Mouse (Mus musculus): ENCODE results near the gene BC030499. TPM values are rescaled to one million over a fixed set of nuclear protein-coding genes. Genes with fewer than 3 reads are reported as not detected.

The BC030499 gene
- 0.20 TPM for polyA plus RNA-seq (2014; fragmentation: Illumina TruSeq; extraction: RNeasy Lipid Tissue Mini Kit (QIAGEN cat#74804))

GRCm38 (mm10) chr11:78290654-78291053 is at the start of gene BC030499:
Gene BC030499 (plus strand): TSS chr11:78290841.

GRCm38 (mm10) chr11:78245627-78246317 is 44.9 kb upstream of the BC030499 start, which contains the start of the genes Sdf2 and Supt6:
Gene Sdf2 (plus strand): TSS chr11:78245746.
Gene Supt6 (minus strand): TSS chr11:78245987.

GRCm38 (mm10) chr11:78261380-78262352 is 29.0 kb upstream of the BC030499 start, which contains the start of gene 2610507B11Rik:
Gene 2610507B11Rik (plus strand): TSS chr11:78261752.

GRCm38 (mm10) chr11:78301357-78302084 is 10.9 kb downstream of the BC030499 start, which contains the start of gene Spag5:
Gene Spag5 (plus strand): TSS chr11:78301529.

GRCm38 (mm10) chr11:78322860-78323259 is 32.2 kb downstream of the BC030499 start, which contains the start of gene Aldoc:
Gene Aldoc (plus strand): TSS chr11:78322968.

GRCm38 (mm10) chr11:78327634-78328511 is 37.2 kb downstream of the BC030499 start, which contains the start of gene Pigs:
Gene Pigs (plus strand): TSS chr11:78328415.

GRCm38 (mm10) chr11:78343381-78344327 is 53.0 kb downstream of the BC030499 start, which contains the start of gene Unc119:
Gene Unc119 (plus strand): TSS chr11:78343482.

Other genes starting within 250 kb of the BC030499 start
- 5.4 TPM for gene Eral1, start 210.5 kb upstream of the BC030499 start, polyA plus RNA-seq (2014; fragmentation: Illumina TruSeq; extraction: RNeasy Lipid Tissue Mini Kit (QIAGEN cat#74804))
- gene Fam222b, start 196.2 kb upstream of the BC030499 start, polyA plus RNA-seq (2014; fragmentation: Illumina TruSeq; extraction: RNeasy Lipid Tissue Mini Kit (QIAGEN cat#74804)) = 16.9 TPM
- gene Traf4, start 125.3 kb upstream of the BC030499 start, polyA plus RNA-seq (2014; fragmentation: Illumina TruSeq; extraction: RNeasy Lipid Tissue Mini Kit (QIAGEN cat#74804)) = 1.7 TPM
- 3.7 TPM for gene Nek8, start 114.2 kb upstream of the BC030499 start, polyA plus RNA-seq (2014; fragmentation: Illumina TruSeq; extraction: RNeasy Lipid Tissue Mini Kit (QIAGEN cat#74804))
- gene Tlcd1, start 114.1 kb upstream of the BC030499 start, polyA plus RNA-seq (2014; fragmentation: Illumina TruSeq; extraction: RNeasy Lipid Tissue Mini Kit (QIAGEN cat#74804)) = 17.7 TPM
- 1,489 TPM for gene Rpl23a, start 107.3 kb upstream of the BC030499 start, polyA plus RNA-seq (2014; fragmentation: Illumina TruSeq; extraction: RNeasy Lipid Tissue Mini Kit (QIAGEN cat#74804))
- 11.2 TPM for gene Rab34, start 102.4 kb upstream of the BC030499 start, polyA plus RNA-seq (2014; fragmentation: Illumina TruSeq; extraction: RNeasy Lipid Tissue Mini Kit (QIAGEN cat#74804))
- 5.0 TPM for gene Proca1, start 97.4 kb upstream of the BC030499 start, polyA plus RNA-seq (2014; fragmentation: Illumina TruSeq; extraction: RNeasy Lipid Tissue Mini Kit (QIAGEN cat#74804))
- 20.8 TPM for gene Sdf2, start 45.1 kb upstream of the BC030499 start, polyA plus RNA-seq (2014; fragmentation: Illumina TruSeq; extraction: RNeasy Lipid Tissue Mini Kit (QIAGEN cat#74804))
- gene Supt6, start 44.9 kb upstream of the BC030499 start, polyA plus RNA-seq (2014; fragmentation: Illumina TruSeq; extraction: RNeasy Lipid Tissue Mini Kit (QIAGEN cat#74804)) = 25.1 TPM
- gene 2610507B11Rik, start 29.1 kb upstream of the BC030499 start, polyA plus RNA-seq (2014; fragmentation: Illumina TruSeq; extraction: RNeasy Lipid Tissue Mini Kit (QIAGEN cat#74804)) = 44.9 TPM
- 5.2 TPM for gene Spag5, start 10.7 kb downstream of the BC030499 start, polyA plus RNA-seq (2014; fragmentation: Illumina TruSeq; extraction: RNeasy Lipid Tissue Mini Kit (QIAGEN cat#74804))
- 16.9 TPM for gene Aldoc, start 32.1 kb downstream of the BC030499 start, polyA plus RNA-seq (2014; fragmentation: Illumina TruSeq; extraction: RNeasy Lipid Tissue Mini Kit (QIAGEN cat#74804))
- gene Pigs, start 37.6 kb downstream of the BC030499 start, polyA plus RNA-seq (2014; fragmentation: Illumina TruSeq; extraction: RNeasy Lipid Tissue Mini Kit (QIAGEN cat#74804)) = 3.0 TPM
- 6.0 TPM for gene Unc119, start 52.6 kb downstream of the BC030499 start, polyA plus RNA-seq (2014; fragmentation: Illumina TruSeq; extraction: RNeasy Lipid Tissue Mini Kit (QIAGEN cat#74804))
- gene Foxn1, start 95.7 kb downstream of the BC030499 start, polyA plus RNA-seq (2014; fragmentation: Illumina TruSeq; extraction: RNeasy Lipid Tissue Mini Kit (QIAGEN cat#74804)) = not detected
- gene Slc13a2, start 131.4 kb downstream of the BC030499 start, polyA plus RNA-seq (2014; fragmentation: Illumina TruSeq; extraction: RNeasy Lipid Tissue Mini Kit (QIAGEN cat#74804)) = 0.17 TPM
- gene Slc46a1, start 174.9 kb downstream of the BC030499 start, polyA plus RNA-seq (2014; fragmentation: Illumina TruSeq; extraction: RNeasy Lipid Tissue Mini Kit (QIAGEN cat#74804)) = 0.74 TPM
- gene Sarm1, start 206.9 kb downstream of the BC030499 start, polyA plus RNA-seq (2014; fragmentation: Illumina TruSeq; extraction: RNeasy Lipid Tissue Mini Kit (QIAGEN cat#74804)) = not detected
- not detected for gene Vtn, start 208.2 kb downstream of the BC030499 start, polyA plus RNA-seq (2014; fragmentation: Illumina TruSeq; extraction: RNeasy Lipid Tissue Mini Kit (QIAGEN cat#74804))
- 0.97 TPM for gene Sebox, start 212.6 kb downstream of the BC030499 start, polyA plus RNA-seq (2014; fragmentation: Illumina TruSeq; extraction: RNeasy Lipid Tissue Mini Kit (QIAGEN cat#74804))
- 20.3 TPM for gene Tmem199, start 221.3 kb downstream of the BC030499 start, polyA plus RNA-seq (2014; fragmentation: Illumina TruSeq; extraction: RNeasy Lipid Tissue Mini Kit (QIAGEN cat#74804))
- 8.2 TPM for gene Poldip2, start 221.4 kb downstream of the BC030499 start, polyA plus RNA-seq (2014; fragmentation: Illumina TruSeq; extraction: RNeasy Lipid Tissue Mini Kit (QIAGEN cat#74804))
- gene Tnfaip1, start 245.5 kb downstream of the BC030499 start, polyA plus RNA-seq (2014; fragmentation: Illumina TruSeq; extraction: RNeasy Lipid Tissue Mini Kit (QIAGEN cat#74804)) = 30.6 TPM
- gene Ift20, start 245.5 kb downstream of the BC030499 start, polyA plus RNA-seq (2014; fragmentation: Illumina TruSeq; extraction: RNeasy Lipid Tissue Mini Kit (QIAGEN cat#74804)) = 34.1 TPM

All from ovary, adult 10 weeks (tissue).